Mouse (Mus musculus) limb, embryonic 14.5 days (tissue): ENCODE data around the gene Gm10337. TPM values are rescaled to one million over a fixed set of nuclear protein-coding genes. Genes with fewer than 3 reads are reported as not detected.

Experiments
- ATAC-seq: fragments of 200-750 bp; cut with Nextera tagmentation; 2 replicates; pipeline ENCODE4 v1.8.0; 2017; ENCODE audit warnings: low read depth, moderate number of reproducible peaks, moderate TSS enrichment; ENCODE audit not compliant: low FRiP score
- DNase-seq: peaks from one replicate; pipeline ENCODE4 v3.0.0-alpha.2; 2015; ENCODE audit warnings: low spot score
- H3K27ac ChIP-seq: fragments of 300-500 bp; sonication (generic); replicated peaks from 2 replicates; pipeline ENCODE4 v1.5.1; 2014; ENCODE audit warnings: low read depth, mild to moderate bottlenecking, low read length, moderate library complexity, mixed read lengths
- H3K27me3 ChIP-seq: fragments of 300-500 bp; sonication (generic); 2 replicates; pipeline ENCODE4 v1.6.1; 2014; ENCODE audit warnings: low read length, mixed read lengths; ENCODE audit not compliant: control insufficient read depth, insufficient read depth
- H3K36me3 ChIP-seq: fragments of 300-500 bp; sonication (generic); 2 replicates; pipeline ENCODE4 v1.6.1; 2014; ENCODE audit warnings: mild to moderate bottlenecking, low read length, moderate library complexity, mixed read lengths; ENCODE audit not compliant: control insufficient read depth, insufficient read depth
- H3K4me1 ChIP-seq: fragments of 300-500 bp; sonication (generic); 2 replicates; pipeline ENCODE4 v1.6.1; 2014; ENCODE audit warnings: antibody characterized with exemption, low read length, mixed read lengths; ENCODE audit not compliant: control insufficient read depth, insufficient read depth
- H3K4me2 ChIP-seq: fragments of 300-500 bp; sonication (generic); replicated peaks from 2 replicates; pipeline ENCODE4 v1.6.1; 2014; ENCODE audit warnings: low read depth, mild to moderate bottlenecking, low read length, moderate library complexity; ENCODE audit not compliant: severe bottlenecking
- H3K4me3 ChIP-seq: fragments of 300-500 bp; sonication (generic); replicated peaks from 2 replicates; pipeline ENCODE4 v1.5.1; 2014; ENCODE audit warnings: low read length
- H3K9ac ChIP-seq: fragments of 300-500 bp; sonication (generic); 2 replicates; pipeline ENCODE4 v1.6.1; 2014; ENCODE audit warnings: mild to moderate bottlenecking, low read depth, low read length, moderate library complexity; ENCODE audit not compliant: severe bottlenecking
- H3K9me3 ChIP-seq: fragments of 300-500 bp; sonication (generic); 2 replicates; pipeline ENCODE4 v1.6.1; 2016; ENCODE audit warnings: low read length; ENCODE audit not compliant: control insufficient read depth
- POLR2A ChIP-seq: fragments of 200-500 bp; IDR thresholded peaks from 2 replicates; pipeline ENCODE4 v1.8.0; 2012; ENCODE audit warnings: inconsistent platforms, mild to moderate bottlenecking, moderate library complexity, borderline replicate concordance; ENCODE audit not compliant: insufficient read depth, insufficient read length; ENCODE audit errors: extremely low read depth
- WGBS: fragments of 180-500 bp; shearing (Covaris S2); extraction: QIAGEN DNeasy Blood & Tissue Kit; methylation state at CpG from one replicate; pipeline ENCODE4 v1.1.7; 2014; 5-methylcytosine and 5-hydroxymethylcytosine counted together
- polyA plus RNA-seq, 2 experiments: library from polyadenylated mRNA; depleted of rRNA in 1 of 2; stranded (reverse) in 1 of 2; unstranded in 1 of 2; fragments of >200 nt; fragmentation: Nextera tagmentation in 1 of 2; extraction: Ambion mirVana in 1 of 2; gene quantifications; 2 replicates each; pipeline versions ENCODE4 v1.2.1 to v1.2.3; 2012 to 2014

The Gm10337 gene
- polyA plus RNA-seq, 2 experiments, result not detected

GRCm38 (mm10) chr15:102544801-102545200 lies 41.3 kb downstream of the Gm10337 start:
- DNase-seq (no peak), ATAC-seq (no peak)
- Histone ChIP-seq H3K4me2 (no peak overlapping the region), H3K9me3 (no peaks in the 10 kb centered on the region), H3K9ac (no peak overlapping the region), H3K27ac (no peak overlapping the region), H3K4me3 (no peak overlapping the region), H3K4me1 (no peaks in the 10 kb centered on the region), H3K27me3 (no peaks in the 10 kb centered on the region), H3K36me3 (peaks cover 79% of the 10 kb centered on the region)
- WGBS, result 87% methylated on average over 4 of the region's 4 CpGs
- TF ChIP-seq POLR2A, result no peak

- Histone ChIP-seq H3K4me2 (no peak overlapping the region), H3K36me3 (peaks cover 68% of the 10 kb centered on the region), H3K27ac (no peak overlapping the region), H3K4me3 (no peak overlapping the region), H3K9ac (no peak overlapping the region), H3K27me3 (no peaks in the 10 kb centered on the region), H3K4me1 (no peaks in the 10 kb centered on the region), H3K9me3 (no peaks in the 10 kb centered on the region)
- ATAC-seq (no peak), DNase-seq (no peak)
- 83% methylated on average over 3 of the region's 3 CpGs for WGBS
- no peak for TF ChIP-seq POLR2A
Measured at GRCm38 (mm10) chr15:102546246-102546645, 42.7 kb downstream of the Gm10337 start.

GRCm38 (mm10) chr15:102546677-102547427 lies 43.3 kb downstream of the Gm10337 start:
- Histone ChIP-seq H3K4me1 (no peaks in the 10 kb centered on the region), H3K4me2 (no peak overlapping the region), H3K27ac (no peak overlapping the region), H3K9me3 (no peaks in the 10 kb centered on the region), H3K4me3 (no peak overlapping the region), H3K9ac (no peak overlapping the region), H3K27me3 (no peaks in the 10 kb centered on the region), H3K36me3 (peaks cover 68% of the 10 kb centered on the region)
- no peak for TF ChIP-seq POLR2A
- 74% methylated on average over 3 of the region's 3 CpGs for WGBS
- DNase-seq, result peak; percentile 72
- ATAC-seq, result no peak

- Histone ChIP-seq H3K9ac (no peak overlapping the region), H3K27me3 (no peaks in the 10 kb centered on the region), H3K36me3 (peaks cover 68% of the 10 kb centered on the region), H3K27ac (no peak overlapping the region), H3K9me3 (no peaks in the 10 kb centered on the region), H3K4me1 (no peaks in the 10 kb centered on the region), H3K4me3 (no peak overlapping the region), H3K4me2 (no peak overlapping the region)
- WGBS, result 83% methylated on average over 3 of the region's 3 CpGs
- no peak for DNase-seq
- no peak for ATAC-seq
- no peak for TF ChIP-seq POLR2A
Measured at GRCm38 (mm10) chr15:102547478-102547877, 44.0 kb downstream of the Gm10337 start.

GRCm38 (mm10) chr15:102552599-102552998 lies 49.1 kb downstream of the Gm10337 start:
- Histone ChIP-seq H3K36me3 (peaks cover 75% of the 10 kb centered on the region), H3K27me3 (no peaks in the 10 kb centered on the region), H3K4me2 (no peak overlapping the region), H3K27ac (no peak overlapping the region), H3K4me3 (no peak overlapping the region), H3K9ac (no peak overlapping the region), H3K9me3 (no peaks in the 10 kb centered on the region), H3K4me1 (no peaks in the 10 kb centered on the region)
- WGBS, result 96% methylated on average over 5 of the region's 5 CpGs
- DNase-seq, result no peak
- no peak for TF ChIP-seq POLR2A
- ATAC-seq, result no peak

Other genes with a start within 250 kb of the Gm10337 start
- gene Rarg, start 246.2 kb upstream of the Gm10337 start, polyA plus RNA-seq (2012; rRNA removed), result 135 and 175 TPM in 2 replicates
- 115 and 140 TPM in 2 replicates for gene Rarg, start 246.2 kb upstream of the Gm10337 start, polyA plus RNA-seq (2014; fragmentation: Nextera tagmentation; extraction: Ambion mirVana)
- gene Gm9918, start 233.2 kb upstream of the Gm10337 start, polyA plus RNA-seq (2012; rRNA removed), result 3.1 and 3.8 TPM in 2 replicates
- gene Gm9918, start 233.2 kb upstream of the Gm10337 start, polyA plus RNA-seq (2014; fragmentation: Nextera tagmentation; extraction: Ambion mirVana), result 0.93 and 1.0 TPM in 2 replicates
- gene Mfsd5, start 224.3 kb upstream of the Gm10337 start, polyA plus RNA-seq (2012; rRNA removed), result 55.6 and 76.8 TPM in 2 replicates
- gene Mfsd5, start 224.3 kb upstream of the Gm10337 start, polyA plus RNA-seq (2014; fragmentation: Nextera tagmentation; extraction: Ambion mirVana), result 77.7 and 82.1 TPM in 2 replicates
- 37.2 and 40.0 TPM in 2 replicates for gene Espl1, start 207.5 kb upstream of the Gm10337 start, polyA plus RNA-seq (2012; rRNA removed)
- gene Espl1, start 207.5 kb upstream of the Gm10337 start, polyA plus RNA-seq (2014; fragmentation: Nextera tagmentation; extraction: Ambion mirVana), result 27.2 and 27.3 TPM in 2 replicates
- gene Pfdn5, start 177.6 kb upstream of the Gm10337 start, polyA plus RNA-seq (2012; rRNA removed), result 177 and 331 TPM in 2 replicates
- 527 and 545 TPM in 2 replicates for gene Pfdn5, start 177.6 kb upstream of the Gm10337 start, polyA plus RNA-seq (2014; fragmentation: Nextera tagmentation; extraction: Ambion mirVana)
- 108 and 117 TPM in 2 replicates for gene Myg1, start 172.0 kb upstream of the Gm10337 start, polyA plus RNA-seq (2012; rRNA removed)
- 91.1 and 92.1 TPM in 2 replicates for gene Myg1, start 172.0 kb upstream of the Gm10337 start, polyA plus RNA-seq (2014; fragmentation: Nextera tagmentation; extraction: Ambion mirVana)
- 65.5 and 86.5 TPM in 2 replicates for gene Aaas, start 153.0 kb upstream of the Gm10337 start, polyA plus RNA-seq (2012; rRNA removed)
- gene Aaas, start 153.0 kb upstream of the Gm10337 start, polyA plus RNA-seq (2014; fragmentation: Nextera tagmentation; extraction: Ambion mirVana), result 54.4 and 59.6 TPM in 2 replicates
- gene Sp7, start 136.5 kb upstream of the Gm10337 start, polyA plus RNA-seq (2012; rRNA removed), result 22.5 and 32.5 TPM in 2 replicates
- gene Sp7, start 136.5 kb upstream of the Gm10337 start, polyA plus RNA-seq (2014; fragmentation: Nextera tagmentation; extraction: Ambion mirVana), result 7.9 and 11.7 TPM in 2 replicates
- gene Sp1, start 97.6 kb upstream of the Gm10337 start, polyA plus RNA-seq (2012; rRNA removed), result 35.7 and 41.1 TPM in 2 replicates
- gene Sp1, start 97.6 kb upstream of the Gm10337 start, polyA plus RNA-seq (2014; fragmentation: Nextera tagmentation; extraction: Ambion mirVana), result 17.2 and 17.7 TPM in 2 replicates
- 0.53 and 0.67 TPM in 2 replicates for gene Amhr2, start 58.4 kb upstream of the Gm10337 start, polyA plus RNA-seq (2012; rRNA removed)
- gene Amhr2, start 58.4 kb upstream of the Gm10337 start, polyA plus RNA-seq (2014; fragmentation: Nextera tagmentation; extraction: Ambion mirVana), result 0.25 and 1.1 TPM in 2 replicates
- gene Prr13, start 44.7 kb upstream of the Gm10337 start, polyA plus RNA-seq (2012; rRNA removed), result 67.8 and 74.6 TPM in 2 replicates
- 76.6 and 81.6 TPM in 2 replicates for gene Prr13, start 44.7 kb upstream of the Gm10337 start, polyA plus RNA-seq (2014; fragmentation: Nextera tagmentation; extraction: Ambion mirVana)
- gene Pcbp2, start 33.2 kb upstream of the Gm10337 start, polyA plus RNA-seq (2012; rRNA removed), result 814 and 942 TPM in 2 replicates
- 324 and 328 TPM in 2 replicates for gene Pcbp2, start 33.2 kb upstream of the Gm10337 start, polyA plus RNA-seq (2014; fragmentation: Nextera tagmentation; extraction: Ambion mirVana)
- 36.3 and 38.3 TPM in 2 replicates for gene Map3k12, start 13.3 kb downstream of the Gm10337 start, polyA plus RNA-seq (2012; rRNA removed)
- gene Map3k12, start 13.3 kb downstream of the Gm10337 start, polyA plus RNA-seq (2014; fragmentation: Nextera tagmentation; extraction: Ambion mirVana), result 15.8 and 18.7 TPM in 2 replicates
- gene Tarbp2, start 14.5 kb downstream of the Gm10337 start, polyA plus RNA-seq (2012; rRNA removed), result 132 and 150 TPM in 2 replicates
- gene Tarbp2, start 14.5 kb downstream of the Gm10337 start, polyA plus RNA-seq (2014; fragmentation: Nextera tagmentation; extraction: Ambion mirVana), result 78.1 and 86.6 TPM in 2 replicates
- 13.7 and 14.4 TPM in 2 replicates for gene Npff, start 21.2 kb downstream of the Gm10337 start, polyA plus RNA-seq (2012; rRNA removed)
- gene Npff, start 21.2 kb downstream of the Gm10337 start, polyA plus RNA-seq (2014; fragmentation: Nextera tagmentation; extraction: Ambion mirVana), result 2.5 and 2.8 TPM in 2 replicates
- gene Gm28047, start 121.3 kb downstream of the Gm10337 start, polyA plus RNA-seq (2012; rRNA removed), result not detected in 2 replicates
- gene Gm28047, start 121.3 kb downstream of the Gm10337 start, polyA plus RNA-seq (2014; fragmentation: Nextera tagmentation; extraction: Ambion mirVana), result not detected in 2 replicates
- gene Atf7, start 121.7 kb downstream of the Gm10337 start, polyA plus RNA-seq (2012; rRNA removed), result 110 and 155 TPM in 2 replicates
- 50.7 and 51.0 TPM in 2 replicates for gene Atf7, start 121.7 kb downstream of the Gm10337 start, polyA plus RNA-seq (2014; fragmentation: Nextera tagmentation; extraction: Ambion mirVana)
- gene Atp5g2, start 168.6 kb downstream of the Gm10337 start, polyA plus RNA-seq (2012; rRNA removed), result 635 and 699 TPM in 2 replicates
- 73.6 and 78.4 TPM in 2 replicates for gene Atp5g2, start 168.6 kb downstream of the Gm10337 start, polyA plus RNA-seq (2014; fragmentation: Nextera tagmentation; extraction: Ambion mirVana)
- 54.7 and 57.5 TPM in 2 replicates for gene Calcoco1, start 218.5 kb downstream of the Gm10337 start, polyA plus RNA-seq (2012; rRNA removed)
- gene Calcoco1, start 218.5 kb downstream of the Gm10337 start, polyA plus RNA-seq (2014; fragmentation: Nextera tagmentation; extraction: Ambion mirVana), result 56.6 and 62.9 TPM in 2 replicates